Mouse (Mus musculus) fat pad, adult 2 months (tissue): ENCODE data around the gene Gm11492.
A peak's percentile ranks its signal among the peaks of the same experiment; 100 is the strongest.

ENCODE experiments used
- DNase-seq: peaks from one replicate; pipeline ENCODE4 v3.0.0-alpha.2; 2011; ENCODE audit warnings: low read depth, low spot score; ENCODE audit errors: extremely low read depth

Gm11492 gene

DNA sequence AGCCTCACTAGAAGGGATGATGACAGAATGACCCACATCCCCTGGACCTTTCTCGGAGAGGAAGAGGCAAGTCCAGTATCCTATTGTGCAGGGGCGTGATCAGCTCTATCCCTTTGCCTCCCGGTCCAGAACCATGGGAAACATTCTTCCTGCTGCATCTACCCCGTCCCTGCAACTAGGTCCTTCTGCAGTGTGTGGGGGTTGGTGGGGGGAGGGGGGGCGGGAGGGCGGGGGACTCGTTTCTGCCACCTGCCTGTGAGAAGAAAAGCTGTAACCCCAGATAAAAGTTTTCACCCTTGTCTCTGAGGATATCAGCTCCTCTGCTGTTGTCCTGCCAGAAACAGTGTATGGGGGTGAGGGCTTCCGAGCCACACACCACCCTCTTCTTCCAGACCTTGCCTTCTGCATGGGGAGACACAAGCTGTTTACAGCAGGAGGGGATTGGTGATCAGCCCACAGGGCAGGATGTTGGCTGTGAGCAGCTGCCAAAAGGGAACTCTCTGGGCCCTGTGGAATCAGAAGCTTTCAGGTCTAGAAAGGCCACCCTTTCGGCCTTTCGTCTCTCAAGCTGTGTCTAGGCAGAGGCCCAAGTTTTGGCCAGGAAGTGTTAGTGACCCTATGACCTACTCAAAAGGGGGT lies 12.6 kb downstream of the Gm11492 start:
- DNase-seq: no peak

DNA sequence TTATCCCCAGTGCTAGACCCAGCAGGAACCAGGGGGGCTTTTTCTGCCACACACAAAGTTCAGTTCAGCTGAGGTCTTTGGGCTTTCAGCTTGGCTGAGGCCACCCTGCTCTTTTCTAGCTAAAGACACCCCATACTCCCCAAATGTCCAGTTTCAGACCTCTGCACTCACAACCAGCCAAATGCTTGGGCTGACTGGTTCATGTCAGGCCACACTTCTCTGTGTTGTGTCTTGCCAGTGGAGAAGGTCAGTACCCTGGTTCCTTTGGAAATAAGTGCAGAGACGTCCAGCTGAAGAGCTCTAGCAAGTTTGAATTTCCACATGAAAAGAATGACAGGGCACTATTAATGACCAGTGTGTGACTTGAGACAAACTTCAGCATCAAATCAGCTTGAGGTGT lies 13.3 kb downstream of the Gm11492 start:
- DNase-seq: no peak

DNA sequence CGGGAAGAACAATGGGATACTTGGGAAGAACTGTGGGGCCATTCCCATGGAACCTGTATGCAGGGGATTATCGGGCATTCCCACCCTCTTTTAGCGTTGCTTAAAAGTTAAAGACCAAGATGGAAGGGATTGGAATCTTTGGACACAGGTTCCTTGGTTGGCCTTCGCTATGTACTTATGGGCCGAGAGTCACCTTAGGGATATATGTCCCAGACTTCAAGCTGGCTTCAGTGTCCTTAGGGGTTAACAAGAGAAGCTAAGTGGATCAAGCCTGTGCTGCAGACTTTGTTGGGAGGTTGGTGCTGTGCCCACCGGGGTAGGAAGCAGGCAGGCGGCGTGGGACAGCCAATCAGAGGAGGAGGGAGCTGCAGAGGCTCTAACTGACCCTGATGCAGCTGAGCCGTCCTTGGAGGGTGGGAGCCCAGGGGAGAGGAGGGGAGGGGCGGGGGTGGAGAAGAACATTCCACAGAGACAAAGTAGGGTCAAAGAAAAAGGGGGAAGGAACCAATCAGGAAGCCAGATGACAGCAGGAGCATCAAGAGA lies 14.2 kb downstream of the Gm11492 start:
- no peak for DNase-seq

DNA sequence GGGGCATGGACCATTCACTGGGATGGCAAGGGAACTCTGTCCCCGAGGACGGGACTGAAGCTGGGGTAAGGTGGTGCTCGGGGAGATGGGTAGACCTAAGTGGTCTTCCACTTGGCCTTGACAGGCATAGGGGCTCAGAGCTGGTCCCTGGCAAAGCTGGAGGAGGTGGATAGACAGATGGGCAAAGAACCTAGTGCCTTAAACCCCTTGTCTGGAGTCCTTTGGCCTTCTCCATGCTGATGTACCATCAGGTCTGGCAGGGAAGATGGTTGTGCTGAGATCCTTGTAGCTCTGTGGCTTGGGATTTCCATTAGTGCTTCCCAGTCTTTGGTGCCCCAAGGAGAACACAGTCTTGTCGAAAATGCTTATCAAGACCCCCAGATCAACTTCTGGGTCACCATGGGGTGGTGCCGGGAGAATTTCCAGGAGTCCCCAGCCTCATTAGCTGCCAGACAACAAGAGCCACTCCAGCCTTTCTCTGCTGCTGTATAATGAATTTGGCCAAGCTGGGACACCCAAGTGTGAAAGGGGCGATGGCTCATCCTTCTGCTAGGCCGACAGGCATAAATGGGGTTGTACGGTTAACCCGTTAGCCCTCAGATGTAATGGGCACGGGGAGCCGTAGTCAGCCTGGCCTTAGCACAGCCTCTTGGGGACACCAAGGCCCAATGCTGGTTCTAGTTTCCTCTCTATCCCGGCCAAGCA lies 14.9 kb downstream of the Gm11492 start:
- no peak for DNase-seq

DNA sequence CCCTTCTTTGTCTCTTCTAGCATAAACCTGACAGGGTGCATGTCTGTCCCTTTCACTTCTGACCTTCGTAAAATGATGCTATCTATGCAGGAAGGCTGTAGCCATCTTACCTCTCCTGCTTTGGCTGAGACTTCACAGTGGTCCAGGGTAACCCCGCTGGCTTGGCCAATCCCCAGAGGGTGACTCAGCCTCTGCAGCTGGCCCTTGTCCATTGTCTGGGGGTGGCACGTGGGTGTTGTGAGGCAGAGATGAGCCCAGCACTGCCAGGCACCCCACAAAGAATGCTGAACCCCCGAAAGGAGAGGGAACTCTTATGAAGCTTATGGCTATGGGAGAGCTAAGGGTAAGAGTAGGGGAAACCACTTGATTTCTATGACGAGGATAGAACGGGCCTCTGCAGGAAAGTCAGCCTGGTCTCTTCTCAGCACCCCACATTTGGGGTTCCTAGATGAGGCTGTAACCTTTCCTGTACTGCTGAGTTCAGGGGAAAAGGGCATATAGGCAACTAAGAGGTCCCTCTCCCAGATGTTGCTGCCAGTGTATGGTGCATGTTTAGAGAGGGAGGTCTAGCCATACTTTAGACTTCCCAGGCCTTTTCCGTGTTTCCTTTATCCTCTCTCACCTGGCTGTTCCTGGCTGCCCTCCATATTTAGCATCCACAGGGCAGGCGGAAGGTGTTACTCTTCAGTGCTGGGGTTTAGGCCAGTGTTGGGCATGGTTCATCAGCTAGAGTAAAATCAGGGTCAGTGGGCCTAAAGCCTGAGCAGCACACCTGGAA lies 15.7 kb downstream of the Gm11492 start:
- DNase-seq: no peak

DNA sequence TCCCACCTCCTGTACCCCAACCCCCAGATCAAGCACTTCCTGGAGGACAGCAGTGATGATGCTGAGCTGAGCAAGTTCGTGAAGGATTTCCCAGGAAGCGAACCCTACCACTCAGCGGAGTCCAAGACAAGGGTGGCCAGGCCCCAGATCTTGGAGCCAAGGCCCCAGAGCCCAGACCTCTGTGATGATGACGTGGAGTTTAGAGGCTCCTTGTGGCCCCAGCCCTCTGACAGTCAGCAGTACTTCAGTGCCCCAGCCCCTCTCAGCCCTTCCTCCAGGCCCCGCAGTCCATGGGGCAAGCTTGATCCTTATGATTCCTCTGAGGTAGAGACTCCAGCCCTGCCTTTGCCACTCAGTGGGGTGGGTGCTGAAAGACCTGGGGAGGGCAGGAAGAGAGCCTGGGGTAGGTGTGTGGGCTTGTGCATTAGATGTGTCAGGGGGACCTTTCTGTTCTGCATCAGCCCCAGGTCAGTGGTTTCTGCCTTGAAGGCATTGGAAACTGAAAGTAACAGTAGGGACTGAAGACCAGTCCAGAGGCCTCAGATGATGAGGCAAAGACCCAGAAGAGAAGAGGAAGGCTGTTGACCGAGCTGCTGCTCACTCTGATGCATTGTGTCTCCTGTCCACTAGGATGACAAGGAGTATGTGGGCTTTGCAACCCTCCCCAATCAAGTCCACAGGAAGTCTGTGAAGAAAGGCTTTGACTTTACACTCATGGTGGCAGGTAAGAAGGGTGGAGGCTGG lies 17.0 kb downstream of the Gm11492 start:
- DNase-seq: no peak

DNA sequence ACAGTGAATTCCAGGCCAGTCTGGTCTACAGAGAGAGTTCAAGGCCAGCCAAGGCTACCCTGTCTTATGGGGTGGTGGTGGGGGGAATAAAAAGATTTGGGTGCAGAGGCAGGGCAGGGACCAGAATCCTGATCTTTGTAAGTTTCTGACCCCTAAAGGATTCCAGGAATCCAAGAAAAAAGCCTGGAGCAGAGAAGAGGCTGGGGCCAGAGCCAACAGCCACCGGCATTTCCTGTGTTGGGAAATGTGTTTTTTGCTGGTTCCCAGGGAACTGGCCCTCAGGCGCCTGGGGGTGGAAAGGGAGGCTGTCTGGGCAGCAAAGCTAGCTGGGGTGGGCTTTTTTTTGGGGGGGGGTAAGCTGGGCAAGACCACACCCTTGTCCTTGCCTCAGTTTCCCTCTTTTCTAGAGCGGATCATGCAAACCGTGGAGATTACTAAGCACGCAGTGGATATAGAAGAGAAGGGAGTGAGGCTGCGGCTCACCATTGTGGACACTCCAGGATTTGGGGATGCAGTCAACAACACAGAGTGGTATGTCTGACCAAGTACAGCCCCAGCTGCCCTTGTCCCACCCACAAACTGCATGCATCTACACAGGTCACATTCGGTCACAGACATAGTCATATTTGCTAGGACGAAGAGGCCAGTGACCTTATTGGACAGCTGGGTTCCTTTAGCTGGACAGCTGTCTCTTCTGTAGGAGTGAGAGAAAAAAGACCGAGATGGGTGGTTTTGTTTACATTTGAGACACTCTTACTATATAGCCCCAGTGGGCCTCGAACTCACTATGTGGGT lies 18.5 kb downstream of the Gm11492 start:
- DNase-seq: no peak

DNA sequence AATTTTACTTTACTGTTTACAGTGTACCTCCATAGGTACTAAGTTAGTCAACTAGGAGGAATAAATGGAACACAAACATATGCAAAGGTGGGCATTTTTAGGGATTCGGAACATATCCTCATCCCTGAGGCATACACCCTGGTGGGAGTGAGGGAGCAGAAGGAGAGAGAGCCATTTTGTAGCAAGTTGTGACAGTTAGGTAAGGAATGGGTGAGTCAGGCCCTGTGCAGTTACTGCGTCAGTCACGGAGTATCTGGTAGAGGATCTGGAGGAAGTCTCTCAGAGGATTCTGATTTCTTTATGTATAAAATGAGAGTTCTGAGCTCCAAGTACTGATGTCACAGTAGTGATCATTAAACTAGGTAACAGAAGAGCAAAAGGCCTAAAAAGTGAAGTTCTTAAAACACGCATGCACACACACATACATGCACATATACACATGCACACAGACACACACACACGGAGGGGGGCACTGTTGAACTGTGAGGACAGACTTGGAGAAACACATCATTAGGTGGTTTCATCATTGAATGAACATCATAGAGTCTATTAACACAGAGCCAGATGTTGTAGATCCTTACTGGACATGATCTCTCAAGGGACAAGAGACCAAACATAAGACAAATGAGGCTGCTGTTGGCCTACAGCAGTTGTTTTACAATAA lies 20.9 kb downstream of the Gm11492 start:
- DNase-seq: no peak

DNA sequence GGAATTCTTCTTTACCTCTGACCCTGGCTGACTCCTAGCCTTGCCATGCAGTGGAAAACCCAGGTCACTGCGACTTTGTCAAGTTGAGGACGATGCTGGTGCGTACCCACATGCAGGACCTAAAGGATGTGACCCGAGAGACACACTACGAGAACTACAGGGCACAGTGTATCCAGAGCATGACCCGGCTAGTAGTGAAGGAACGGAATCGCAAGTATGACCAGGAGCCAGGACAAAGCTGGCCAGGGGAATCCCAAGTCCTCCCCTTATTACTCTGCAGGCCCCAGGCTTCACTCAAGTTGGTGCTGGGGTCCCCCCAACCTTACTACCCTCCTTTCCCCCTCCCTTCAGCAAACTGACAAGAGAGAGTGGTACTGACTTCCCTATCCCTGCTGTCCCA lies 23.2 kb downstream of the Gm11492 start:
- no peak for DNase-seq

DNA sequence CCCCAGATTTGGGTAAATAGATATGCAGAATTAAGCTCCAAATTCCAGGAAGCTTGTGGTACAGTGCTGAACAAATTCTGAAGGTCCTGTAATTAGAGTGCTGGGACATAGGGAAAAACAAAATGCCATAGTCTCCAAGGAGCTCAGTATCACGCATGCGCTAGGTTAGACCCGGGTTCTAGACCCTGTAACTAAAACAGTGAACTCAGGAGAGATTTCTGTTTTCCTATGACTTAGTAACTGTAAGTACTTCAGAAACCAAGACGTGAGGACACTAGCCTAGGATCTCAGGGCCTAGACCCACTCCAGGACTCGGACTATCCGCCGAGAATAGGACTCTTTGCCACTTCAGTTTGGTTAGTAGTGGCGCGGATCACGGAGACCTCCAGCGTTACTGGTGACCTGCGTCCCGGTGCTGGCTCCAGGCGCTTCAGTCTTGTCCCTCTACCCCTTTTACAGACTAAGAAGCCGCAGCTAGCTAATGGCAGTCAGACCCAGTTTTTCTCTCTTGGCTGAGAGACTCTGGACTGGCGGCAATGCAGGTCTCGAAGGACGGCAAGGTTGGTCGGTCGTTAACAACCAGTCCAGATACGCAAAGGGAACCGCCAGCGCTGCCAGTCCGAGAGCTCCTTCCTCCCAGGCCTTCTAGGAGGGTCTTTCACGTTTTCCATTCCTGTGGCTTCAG lies 24.5 kb downstream of the Gm11492 start:
- no peak for DNase-seq

DNA sequence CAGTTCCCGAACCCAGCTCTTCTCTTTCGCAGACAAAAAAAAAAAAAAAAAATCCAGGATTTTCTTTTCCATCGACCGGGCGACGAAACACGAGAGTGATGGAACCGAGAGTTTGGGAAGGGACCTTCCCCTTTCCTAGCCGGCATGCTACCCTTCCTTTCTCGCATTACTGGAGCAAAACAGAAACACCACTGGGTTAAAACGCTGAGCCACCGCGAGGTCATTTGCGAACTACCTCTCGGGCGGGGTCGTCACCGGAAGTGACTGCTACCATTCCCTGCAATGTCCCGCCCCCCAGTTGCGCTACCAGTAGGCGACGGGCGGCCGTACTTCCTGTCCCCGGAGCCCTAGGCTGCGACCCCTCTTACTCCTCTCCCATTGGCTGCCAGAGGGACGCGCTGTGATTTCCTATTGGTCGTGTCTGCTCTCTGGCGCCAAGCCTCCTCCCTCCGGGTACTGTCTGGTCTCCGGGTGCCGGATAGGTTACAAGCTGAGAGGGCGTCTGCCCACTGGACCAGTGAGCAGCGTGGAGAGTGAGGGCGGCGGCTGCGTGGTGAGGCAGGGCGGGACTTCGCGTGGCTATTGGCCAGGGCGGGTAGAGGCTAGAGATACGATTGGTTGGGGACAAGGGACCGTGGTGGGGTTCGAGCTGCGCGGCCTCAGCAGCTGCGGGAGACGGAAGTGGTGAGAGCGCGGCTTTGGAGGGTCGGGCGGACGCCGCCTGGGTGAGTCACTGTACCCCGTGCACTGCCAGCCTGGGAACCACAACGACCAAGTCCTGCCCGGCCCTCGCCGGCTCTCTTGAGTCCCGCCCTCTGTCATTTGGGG lies 25.3 kb downstream of the Gm11492 start, which contains the start of gene Mtmr4:
Gene Mtmr4, plus strand, starts transcription at position 637 of the 828 bp plus-strand sequence.
- DNase-seq: peak; percentile 99

DNA sequence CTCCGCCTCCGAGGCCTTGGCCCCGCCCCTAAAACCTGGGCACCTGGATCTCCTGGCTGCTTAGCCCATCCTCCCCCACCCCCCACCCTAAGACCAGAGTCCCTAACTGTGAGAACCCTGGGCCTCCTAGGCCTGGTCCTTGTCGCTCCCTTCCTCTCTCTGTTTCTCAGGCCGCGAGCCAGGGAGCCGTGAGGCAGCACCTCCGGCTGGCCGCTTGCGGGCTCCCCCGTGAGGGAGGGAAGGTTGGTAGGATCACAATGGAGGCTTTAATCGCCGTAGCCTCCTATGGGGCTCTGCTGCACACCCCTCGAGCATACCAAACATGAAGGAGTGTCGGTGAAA lies 25.9 kb downstream of the Gm11492 start:
- no peak for DNase-seq

DNA sequence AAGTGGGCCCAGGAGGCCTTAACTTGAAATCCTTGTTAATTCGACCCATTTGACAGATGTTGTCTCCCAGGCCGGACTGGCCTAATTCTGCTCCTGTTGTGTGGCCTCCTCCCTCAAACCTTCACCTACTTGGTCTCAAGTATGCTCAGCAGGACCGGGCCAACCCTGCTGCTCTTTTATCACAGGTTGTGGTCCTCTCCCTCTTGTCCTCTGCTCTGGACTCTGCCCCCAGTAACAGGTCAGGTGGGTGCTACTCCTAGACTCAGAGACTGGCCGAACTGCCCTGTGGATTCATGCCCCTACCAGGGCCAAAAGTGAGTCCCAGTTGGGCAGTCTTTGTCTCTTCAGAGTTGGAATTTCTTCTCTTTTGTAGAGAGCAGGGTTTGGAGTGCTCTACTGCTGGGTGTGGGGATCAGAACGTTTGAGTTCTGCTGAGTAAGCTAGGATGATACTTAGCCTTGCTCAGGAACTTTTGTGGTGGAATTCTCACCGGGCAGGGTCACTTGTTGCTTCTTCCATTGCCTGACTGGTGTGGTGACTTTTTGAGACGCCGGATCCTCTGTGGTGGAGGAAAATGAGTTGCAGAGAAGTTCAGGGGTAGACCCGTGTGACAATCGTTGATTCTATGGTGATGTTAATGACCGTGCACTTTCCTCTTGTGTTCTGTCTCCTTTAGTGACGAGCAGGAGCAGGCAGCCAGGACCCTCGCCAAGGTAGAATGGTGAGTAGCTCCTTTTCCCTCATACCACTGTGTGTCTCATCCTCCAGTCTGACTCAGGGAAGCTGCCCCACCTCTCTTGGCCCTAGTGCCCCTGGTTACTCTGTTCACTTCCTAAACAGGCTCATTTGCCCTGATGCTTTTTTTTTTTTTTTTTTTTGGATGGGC lies 26.5 kb downstream of the Gm11492 start:
- DNase-seq: no peak

DNA sequence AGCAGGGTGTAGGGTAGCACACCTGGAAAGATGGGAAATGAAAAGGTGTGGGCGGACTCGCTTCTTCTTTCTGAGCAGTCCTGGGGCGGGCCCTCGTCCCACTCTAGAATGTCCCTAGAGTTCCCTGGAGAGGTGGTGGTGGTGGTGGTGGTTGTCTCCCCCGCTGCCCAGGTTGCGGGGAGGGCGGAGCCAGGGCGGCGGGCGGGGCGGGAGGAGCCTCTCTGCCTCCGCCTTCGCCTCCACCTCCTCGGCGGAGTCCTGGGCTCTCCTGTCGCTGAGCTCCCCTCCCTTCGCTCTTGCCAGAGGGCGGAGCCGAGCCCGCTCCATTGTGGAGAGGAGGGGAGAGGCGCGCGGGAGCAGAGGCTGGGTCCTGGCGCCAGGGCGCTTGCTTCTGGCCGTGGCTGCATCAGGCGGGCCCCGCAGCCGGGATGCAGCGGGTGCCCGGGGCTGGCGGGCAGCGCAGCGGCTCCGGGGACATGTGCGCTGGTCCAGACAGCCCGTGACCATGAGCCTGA lies 28.9 kb downstream of the Gm11492 start:
- DNase-seq: no peak

DNA sequence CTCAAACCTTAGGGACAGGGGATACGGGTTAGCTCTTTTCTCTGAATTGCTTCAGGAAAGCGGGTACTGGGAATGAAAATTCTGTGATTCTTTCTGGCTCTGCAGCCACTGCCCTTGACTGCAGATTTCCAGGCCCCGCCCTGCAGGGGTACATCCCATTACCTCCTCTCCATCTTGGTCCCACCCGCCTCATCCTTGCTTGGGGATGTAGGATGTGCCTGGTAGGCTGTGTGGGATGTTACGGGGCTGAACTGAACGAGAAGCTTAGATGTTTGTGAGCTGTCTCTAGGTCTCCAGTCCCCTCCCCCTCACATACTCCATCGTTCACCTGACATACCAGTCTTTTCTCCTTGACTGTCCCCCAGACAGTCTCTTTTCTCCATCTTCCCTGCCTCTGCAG lies 29.5 kb downstream of the Gm11492 start:
- no peak for DNase-seq

DNA sequence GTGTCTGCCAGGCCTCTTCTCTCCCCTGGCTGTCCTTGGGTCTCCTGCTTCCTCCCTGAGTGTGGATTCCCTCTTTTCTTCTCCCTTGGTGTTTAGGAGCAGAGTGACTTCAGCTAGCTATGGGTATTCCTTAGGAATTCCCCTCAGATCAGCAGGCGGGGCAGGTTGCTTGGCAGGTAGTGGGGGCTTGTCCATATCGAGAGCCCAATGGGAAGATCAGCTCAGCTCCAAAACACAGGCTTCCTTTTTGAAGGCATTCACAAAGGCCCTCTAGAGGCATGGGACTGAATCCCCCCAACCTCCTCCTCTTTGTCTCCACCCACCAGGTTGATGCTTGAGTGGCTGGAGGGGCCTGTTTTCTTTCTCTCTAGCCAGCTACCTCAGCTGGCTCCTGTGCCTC lies 30.0 kb downstream of the Gm11492 start:
- DNase-seq: no peak

DNA sequence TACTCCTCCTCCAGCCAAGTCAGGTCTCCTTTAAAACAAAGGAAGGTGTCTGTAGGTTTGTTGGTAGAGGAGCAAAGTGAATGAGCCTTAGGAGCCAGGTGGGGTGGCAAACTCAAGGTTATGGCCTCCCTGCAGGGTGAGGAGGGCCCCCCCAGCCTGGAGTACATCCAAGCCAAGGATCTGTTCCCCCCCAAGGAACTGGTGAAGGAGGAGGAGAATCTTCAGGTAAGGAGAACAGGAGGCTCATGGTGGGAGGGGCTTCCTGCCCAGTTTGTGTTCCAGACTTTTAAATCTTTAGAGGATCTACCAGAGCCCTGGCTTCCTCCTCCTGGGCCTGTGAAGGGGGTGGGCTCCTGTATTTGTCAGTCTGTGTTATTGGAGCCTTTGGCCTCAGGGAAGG lies 30.6 kb downstream of the Gm11492 start:
- no peak for DNase-seq
